Mouse (Mus musculus): ENCODE results near the gene Fam114a2. TPM values are rescaled to one million over a fixed set of nuclear protein-coding genes. Genes with fewer than 3 reads are reported as not detected.

The Fam114a2 gene
- total and polyA plus RNA-seq, 3 experiments, result 26.1 to 42.4 (median 37.7) TPM

DNA sequence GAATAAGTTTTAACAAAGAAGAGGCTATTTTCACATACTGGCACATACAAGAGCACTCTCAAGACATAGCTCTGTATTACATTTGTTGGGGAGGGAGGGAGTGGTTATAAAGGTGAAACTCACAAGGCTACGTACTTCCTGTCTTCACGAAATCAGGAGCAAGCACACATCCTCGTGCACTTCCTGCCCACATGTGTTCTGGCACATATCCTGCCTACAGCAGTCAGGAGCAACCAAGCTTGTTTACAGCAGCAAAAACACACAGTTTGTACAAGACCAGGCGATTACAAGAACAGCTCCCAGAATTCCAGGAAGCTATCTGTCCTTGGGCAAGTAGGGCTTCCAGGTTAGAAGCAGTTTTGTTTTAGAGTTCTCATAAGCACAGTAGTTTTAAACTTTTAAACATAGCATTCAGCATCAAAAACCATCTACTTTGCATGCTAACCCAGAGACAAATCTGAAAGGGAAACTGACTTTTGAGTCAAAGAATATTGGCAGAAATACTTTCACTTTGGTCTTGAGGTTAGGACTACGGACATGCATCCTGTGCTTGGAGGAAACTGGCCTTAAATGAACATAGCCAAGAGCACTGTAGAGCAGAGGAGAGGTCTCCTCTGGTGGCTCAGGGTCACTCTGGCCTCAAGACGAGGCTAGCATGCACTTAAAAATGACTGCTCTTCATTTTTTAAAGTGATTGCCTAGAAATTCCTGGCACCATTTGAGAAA is 73.0 kb downstream of the Fam114a2 start:
- no peaks in the 10 kb centered on the region for H3K79me2 ChIP-seq (replicated peaks; ENCODE audit: control insufficient read depth, insufficient read depth, low read length)
- no peaks in the 10 kb centered on the region for H3K27me3 ChIP-seq (ENCODE audit: control insufficient read depth, insufficient read depth, low read length)
- no peak overlapping the region for H3K9ac ChIP-seq (ENCODE audit: low read depth, low read length)
- H3K4me1 ChIP-seq (ENCODE audit: control insufficient read depth, insufficient read depth, low read length), result no peaks in the 10 kb centered on the region; the same call in 1 of the 2 replicates
- H3K36me3 ChIP-seq (ENCODE audit: control insufficient read depth, insufficient read depth, low read length), result no peaks in the 10 kb centered on the region
- intact Hi-C loops (cut with DNase I), result no loop called here
- DNase-seq, result peak in 1 of 2 experiments; percentile 34
- peak overlapping the region; percentile 83 for H3K27ac ChIP-seq
- 31% methylated on average over 6 of the region's 6 CpGs for WGBS
- no peak overlapping the region for H3K4me3 ChIP-seq
- no peak for TF ChIP-seq CTCF (IDR thresholded peaks at IDR 0.05)
- TF ChIP-seq EP300 (IDR thresholded peaks at IDR 0.05; ENCODE audit: insufficient read depth, low read depth, low read length), result peak; percentile 98
- TF ChIP-seq POLR2A (IDR thresholded peaks at IDR 0.05; ENCODE audit: insufficient read depth, low read depth, low read length), result peak; percentile 66

DNA sequence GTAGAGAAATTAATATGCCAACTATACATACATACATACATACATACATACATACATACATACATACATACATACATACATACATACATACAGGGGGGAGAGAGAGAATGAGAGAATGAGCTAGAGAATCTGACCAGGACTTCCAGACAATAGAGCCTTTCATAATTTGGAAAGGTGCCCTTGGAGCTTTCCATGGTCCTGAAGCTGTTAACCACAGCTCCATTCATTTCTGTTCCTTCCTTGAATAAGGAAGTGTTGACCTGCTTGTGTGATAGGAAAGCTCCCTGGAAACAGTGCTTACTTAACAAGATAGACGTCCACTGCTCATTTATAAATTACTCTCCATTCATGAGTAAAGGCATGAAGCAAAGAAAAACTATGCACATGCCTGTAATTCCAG is 84.3 kb downstream of the Fam114a2 start:
- 0% methylated on average over 1 of the region's 1 CpGs for WGBS
- no peaks in the 10 kb centered on the region for H3K36me3 ChIP-seq (ENCODE audit: control insufficient read depth, insufficient read depth, low read length)
- DNase-seq, result no peak
- intact Hi-C loops (cut with DNase I), result no loop called here
- no peak overlapping the region for H3K4me3 ChIP-seq
- H3K27me3 ChIP-seq (ENCODE audit: control insufficient read depth, insufficient read depth, low read length), result no peaks in the 10 kb centered on the region
- H3K9ac ChIP-seq (ENCODE audit: low read depth, low read length), result no peak overlapping the region
- no peak overlapping the region for H3K27ac ChIP-seq
- H3K4me1 ChIP-seq (ENCODE audit: control insufficient read depth, insufficient read depth, low read length), result no peaks in the 10 kb centered on the region
- H3K79me2 ChIP-seq (replicated peaks; ENCODE audit: control insufficient read depth, insufficient read depth, low read length), result no peaks in the 10 kb centered on the region
- no peak for TF ChIP-seq POLR2A (IDR thresholded peaks at IDR 0.05; ENCODE audit: insufficient read depth, low read depth, low read length)
- TF ChIP-seq EP300 (IDR thresholded peaks at IDR 0.05; ENCODE audit: insufficient read depth, low read depth, low read length), result no peak
- no peak for TF ChIP-seq CTCF (IDR thresholded peaks at IDR 0.05)

Other genes with a start within 250 kb of the Fam114a2 start
- 10 to 100 TPM; 11.1 to 12.5 TPM for gene Mfap3, start within 50 bp of the Fam114a2 start, total RNA-seq (2021)
- gene Mfap3, start within 50 bp of the Fam114a2 start, polyA plus RNA-seq (2012; rRNA removed), result 7.3 and 8.6 TPM in 2 replicates
- 1 to 10 TPM; 5.6 to 8.7 TPM for gene Galnt10, start 126.8 kb upstream of the Fam114a2 start, total RNA-seq (2021)
- gene Galnt10, start 126.8 kb upstream of the Fam114a2 start, polyA plus RNA-seq (2012; rRNA removed), result 5.2 and 5.5 TPM in 2 replicates

Data from heart, adult 2 months (tissue).